Mouse (Mus musculus) 416B (cell line): ENCODE data around the gene Zfp825.
"Not testable (repeated sequence)": the region's sequence is repeated elsewhere in the genome, so short reads cannot be mapped to it uniquely, and the experiment has no call there.

Source experiments
- DNase-seq: peaks from one replicate; pipeline ENCODE4 v3.0.0; 2011; ENCODE audit warnings: low read depth

The Zfp825 gene

GRCm38 (mm10) chr13:74493911-74494679 is at the start of gene Zfp825:
Zfp825 (minus strand) TSS chr13:74493992.
- DNase-seq, result peak; percentile 92

- DNase-seq, result not testable (repeated sequence)
Measured at GRCm38 (mm10) chr13:74535418-74535817, 41.6 kb upstream of the Zfp825 start.

GRCm38 (mm10) chr13:74534864-74535263 is 41.1 kb upstream of the Zfp825 start:
- peak; percentile 69 for DNase-seq

GRCm38 (mm10) chr13:74534096-74534495 is 40.3 kb upstream of the Zfp825 start:
- DNase-seq, result no peak

GRCm38 (mm10) chr13:74531251-74531650 is 37.5 kb upstream of the Zfp825 start:
- not testable (repeated sequence) for DNase-seq

- DNase-seq, result peak; percentile 1
Measured at GRCm38 (mm10) chr13:74529372-74529715, 35.6 kb upstream of the Zfp825 start.

- not testable (repeated sequence) for DNase-seq
Measured at GRCm38 (mm10) chr13:74528519-74529371, 35.0 kb upstream of the Zfp825 start.

GRCm38 (mm10) chr13:74522481-74523237 is 28.9 kb upstream of the Zfp825 start:
- DNase-seq, result peak; percentile 77

GRCm38 (mm10) chr13:74522141-74522480 is 28.3 kb upstream of the Zfp825 start:
- DNase-seq, result not testable (repeated sequence)

- not testable (repeated sequence) for DNase-seq
Measured at GRCm38 (mm10) chr13:74507981-74508380, 14.2 kb upstream of the Zfp825 start.

- not testable (repeated sequence) for DNase-seq
Measured at GRCm38 (mm10) chr13:74502851-74503250, 9.1 kb upstream of the Zfp825 start.

GRCm38 (mm10) chr13:74499696-74500095 is 5.9 kb upstream of the Zfp825 start:
- DNase-seq, result not testable (repeated sequence)

GRCm38 (mm10) chr13:74484326-74484725 is 9.5 kb downstream of the Zfp825 start:
- not testable (repeated sequence) for DNase-seq

GRCm38 (mm10) chr13:74471468-74471867 is 22.3 kb downstream of the Zfp825 start:
- DNase-seq, result not testable (repeated sequence)

- DNase-seq, result peak; percentile 94
Measured at GRCm38 (mm10) chr13:74462699-74463385, 30.9 kb downstream of the Zfp825 start.

GRCm38 (mm10) chr13:74462318-74462698 is 31.5 kb downstream of the Zfp825 start:
- not testable (repeated sequence) for DNase-seq

GRCm38 (mm10) chr13:74439895-74440294 is 53.9 kb downstream of the Zfp825 start:
- DNase-seq, result no peak
